Mouse (Mus musculus) brain, embryonic 14.5 days (tissue): Measurements from ENCODE around the gene Arpc3. TPM values are rescaled to one million over a fixed set of nuclear protein-coding genes. Genes with fewer than 3 reads are reported as not detected.
"Not testable (repeated sequence)": the region's sequence is repeated elsewhere in the genome, so short reads cannot be mapped to it uniquely, and the experiment has no call there.

ENCODE experiments used
- DNase-seq: peaks from one replicate; pipeline ENCODE4 v3.0.0-alpha.2; 2011; ENCODE audit warnings: low read depth
- CTCF ChIP-seq: fragments of 200-500 bp; IDR thresholded peaks from 2 replicates; pipeline ENCODE4 v1.5.1; 2012; ENCODE audit warnings: inconsistent platforms, mild to moderate bottlenecking, moderate library complexity, borderline replicate concordance; ENCODE audit not compliant: insufficient read depth, insufficient read length; ENCODE audit errors: extremely low read depth
- POLR2A ChIP-seq: fragments of 200-500 bp; IDR thresholded peaks from 2 replicates; pipeline ENCODE4 v1.6.1; 2012; ENCODE audit warnings: mild to moderate bottlenecking, inconsistent platforms, borderline replicate concordance; ENCODE audit not compliant: poor library complexity, insufficient read depth, insufficient read length, severe bottlenecking; ENCODE audit errors: extremely low read depth
- polyA plus RNA-seq: library from polyadenylated mRNA; depleted of rRNA; stranded (reverse); fragments of >200 nt; gene quantifications from 2 replicates; pipeline ENCODE4 v1.2.3, GENCODE M21; 2012

Gene Arpc3
- polyA plus RNA-seq, 1 experiment = 265 TPM

DNA sequence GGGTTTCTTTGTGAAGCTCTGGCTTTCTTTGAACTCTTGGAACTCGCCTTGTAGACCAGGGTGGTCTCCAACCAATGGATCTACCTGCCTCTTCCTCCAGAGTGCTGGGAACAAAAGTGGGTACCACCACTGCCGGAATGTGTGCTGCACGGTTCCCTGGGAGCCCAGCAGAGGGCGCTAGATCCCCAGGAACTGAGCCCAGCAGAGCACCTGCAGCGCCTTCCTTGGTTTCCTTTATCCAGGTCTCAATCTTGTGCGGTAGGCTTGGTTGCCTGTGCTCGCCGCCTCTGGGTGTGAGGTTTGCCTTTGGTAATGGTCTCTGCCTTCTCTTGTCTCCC, 9.6 kb downstream of the Arpc3 start:
- peak; percentile 60 for DNase-seq
- TF ChIP-seq CTCF (peak; percentile 96), POLR2A (no peak)

DNA sequence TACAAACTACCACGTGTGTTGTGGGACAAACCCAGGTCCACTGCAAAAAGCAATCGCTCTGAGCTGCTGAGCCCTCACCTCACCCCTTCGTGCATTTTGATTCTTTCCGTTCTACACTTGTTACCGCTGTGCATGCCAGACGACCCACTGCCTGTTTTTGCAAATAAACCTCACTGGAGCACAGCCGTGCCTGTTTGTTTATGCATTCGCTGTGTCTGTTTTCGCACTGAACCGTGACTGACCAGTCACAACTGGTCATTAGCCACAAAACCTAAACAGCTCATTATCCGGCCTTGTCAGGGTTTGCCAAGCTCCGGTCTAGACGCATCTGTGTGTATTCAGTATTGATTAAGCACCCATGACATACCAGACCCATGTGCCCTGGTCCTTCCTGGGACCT, 10.5 kb downstream of the Arpc3 start:
- peak; percentile 15 for DNase-seq

DNA sequence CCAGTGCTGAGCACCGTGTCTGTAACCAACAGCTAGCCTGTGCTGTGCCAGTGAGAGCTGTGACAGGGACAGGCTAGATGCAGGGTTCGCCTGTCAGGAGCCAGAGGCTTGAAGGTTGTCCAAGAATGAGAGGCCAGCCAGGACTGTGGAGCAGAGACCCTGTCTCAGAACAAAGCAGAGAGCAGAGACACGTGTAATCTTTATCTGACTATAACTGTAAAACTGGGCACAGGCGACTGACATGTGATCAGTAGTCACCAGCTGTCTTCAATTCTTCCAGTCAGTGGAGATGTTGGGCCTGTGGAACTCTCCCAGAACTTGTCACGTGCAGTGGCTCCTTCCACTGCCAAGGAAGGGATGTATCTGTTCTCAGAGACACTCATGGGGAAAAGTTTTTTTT, 11.1 kb downstream of the Arpc3 start:
- DNase-seq = peak; percentile 19
- no peak for TF ChIP-seq POLR2A
- no peak for TF ChIP-seq CTCF

More for the DNA sequence above, 10.5 kb downstream of the Arpc3 start:
- TF ChIP-seq POLR2A = no peak
- TF ChIP-seq CTCF = no peak

DNA sequence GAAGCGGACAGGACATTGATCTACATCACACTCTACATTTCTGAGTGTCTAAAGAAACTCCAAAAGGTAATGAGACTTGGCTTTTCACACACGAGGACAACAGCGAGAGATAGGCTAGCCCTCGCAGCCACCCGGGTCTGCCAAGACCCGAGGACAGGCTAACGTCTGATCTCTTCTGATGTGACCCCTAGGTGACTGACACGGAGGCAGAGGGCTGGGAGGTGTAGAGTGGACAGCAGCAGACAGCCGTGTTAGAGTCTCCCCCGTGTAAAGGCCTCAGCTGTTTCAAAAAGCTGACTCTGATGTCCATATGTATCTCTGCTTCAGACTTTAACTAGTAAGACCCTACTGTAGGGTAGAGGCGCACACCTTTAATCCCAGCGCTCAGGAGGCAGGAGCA, 11.7 kb downstream of the Arpc3 start:
- TF ChIP-seq POLR2A = no peak
- no peak for DNase-seq

DNA sequence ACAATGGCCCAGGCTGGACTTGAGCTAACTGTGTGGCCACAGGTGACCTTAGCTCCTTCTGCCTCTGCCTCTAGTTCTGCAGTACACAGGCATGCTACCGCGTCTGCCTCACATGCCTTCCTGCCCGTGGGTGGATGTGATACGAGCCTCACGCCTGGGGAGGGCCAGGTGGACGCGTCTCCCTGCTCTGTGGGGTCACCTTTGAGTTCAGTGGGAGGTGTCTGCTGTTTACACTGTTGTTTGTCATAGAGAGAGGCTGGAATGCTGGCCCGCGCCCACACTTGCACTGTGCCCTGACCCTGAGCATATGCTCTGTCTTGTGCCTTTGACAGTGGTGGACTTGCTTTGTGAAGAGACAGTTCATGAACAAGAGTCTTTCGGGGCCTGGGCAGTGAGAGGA, 13.9 kb downstream of the Arpc3 start:
- TF ChIP-seq CTCF = no peak
- TF ChIP-seq POLR2A = no peak
- no peak for DNase-seq

DNA sequence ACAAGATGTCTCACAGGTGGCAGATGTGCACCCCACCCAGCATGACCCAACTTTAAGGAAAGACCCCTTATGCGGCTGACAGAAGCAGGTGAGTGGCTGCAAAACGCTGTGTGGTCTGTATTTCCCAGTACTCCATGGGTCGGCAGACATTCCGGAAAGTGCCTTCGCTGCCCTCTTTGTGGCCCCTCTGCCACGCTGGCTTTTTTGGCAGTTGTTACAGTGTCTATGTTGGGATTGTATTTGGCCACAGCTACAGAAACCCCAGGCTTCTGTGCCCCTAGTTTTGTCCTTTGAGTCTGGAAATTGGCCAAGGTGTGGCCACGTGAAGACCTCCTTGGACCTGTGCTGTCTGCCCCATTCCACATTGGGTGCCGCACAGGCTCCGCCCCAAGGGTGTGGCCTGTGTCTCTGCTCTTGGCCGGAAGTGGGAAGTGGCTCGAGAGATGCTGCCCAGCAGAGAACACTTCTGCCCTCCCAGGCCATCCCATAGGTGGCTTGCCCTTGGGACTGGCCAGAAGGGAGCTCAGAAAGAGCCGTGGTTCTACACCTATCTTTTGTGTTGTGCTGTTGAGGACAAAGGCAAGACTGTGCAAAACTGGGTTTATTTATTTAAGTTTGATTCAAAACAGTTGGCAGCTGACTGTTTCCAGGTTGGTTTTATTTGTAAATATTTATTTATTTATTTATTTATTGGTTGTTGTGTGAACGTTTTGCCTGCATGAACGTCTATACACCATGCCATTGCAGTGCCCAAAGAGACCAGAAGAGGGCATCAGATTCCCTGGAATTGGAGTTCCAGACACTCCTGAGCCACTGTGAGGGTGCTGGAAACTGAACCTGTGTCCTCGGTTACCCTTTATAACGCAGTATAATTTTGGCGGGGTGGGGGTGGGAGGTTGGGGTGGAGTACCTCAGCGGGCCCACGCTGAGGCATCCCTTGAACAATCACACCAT, 18.3 kb downstream of the Arpc3 start:
- TF ChIP-seq CTCF (peak; percentile 21; the same call in 1 of the 2 replicates), POLR2A (no peak)
- no peak for DNase-seq

DNA sequence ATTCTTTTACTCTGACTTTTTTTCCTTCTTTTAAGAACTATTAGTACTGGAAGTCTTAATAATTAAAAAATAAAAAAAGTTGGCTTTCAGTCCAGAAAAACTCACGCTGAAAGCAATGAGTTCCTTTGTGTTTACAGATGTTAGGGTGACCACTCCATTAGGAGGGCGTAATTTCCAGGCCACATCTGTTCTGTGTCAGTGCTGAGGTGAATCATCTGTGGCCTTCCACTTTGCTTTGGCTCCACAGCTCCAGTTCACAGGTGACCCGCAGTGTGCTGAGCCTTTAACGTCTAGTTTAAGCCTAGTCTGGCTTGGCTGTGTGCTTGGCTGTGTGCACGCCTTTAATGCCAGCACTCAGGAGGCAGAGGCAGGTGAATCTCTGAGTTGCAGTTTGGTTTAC, 20.2 kb downstream of the Arpc3 start:
- DNase-seq = no peak
- no peak for TF ChIP-seq POLR2A
- no peak for TF ChIP-seq CTCF

DNA sequence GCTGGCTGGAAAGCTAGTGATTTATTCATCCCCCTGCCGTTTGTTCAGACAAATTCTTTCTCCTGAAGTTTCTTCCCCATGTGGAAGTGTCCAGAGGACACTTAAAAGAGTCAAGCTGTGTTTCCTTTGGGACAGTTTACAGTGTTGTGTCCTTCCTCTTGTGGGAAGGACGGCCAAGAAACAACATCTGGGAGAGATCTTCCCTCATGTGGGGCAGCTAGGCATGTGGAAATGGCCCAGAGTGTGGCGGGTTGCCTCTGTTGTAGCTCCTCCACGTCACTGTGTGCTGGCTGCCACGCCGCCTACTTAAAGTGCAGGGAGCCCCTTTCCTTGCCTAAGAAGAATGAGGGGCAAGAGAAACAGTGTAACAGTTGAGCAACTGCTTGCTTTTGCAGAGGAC, 21.1 kb downstream of the Arpc3 start:
- TF ChIP-seq CTCF = no peak
- no peak for TF ChIP-seq POLR2A
- no peak for DNase-seq

DNA sequence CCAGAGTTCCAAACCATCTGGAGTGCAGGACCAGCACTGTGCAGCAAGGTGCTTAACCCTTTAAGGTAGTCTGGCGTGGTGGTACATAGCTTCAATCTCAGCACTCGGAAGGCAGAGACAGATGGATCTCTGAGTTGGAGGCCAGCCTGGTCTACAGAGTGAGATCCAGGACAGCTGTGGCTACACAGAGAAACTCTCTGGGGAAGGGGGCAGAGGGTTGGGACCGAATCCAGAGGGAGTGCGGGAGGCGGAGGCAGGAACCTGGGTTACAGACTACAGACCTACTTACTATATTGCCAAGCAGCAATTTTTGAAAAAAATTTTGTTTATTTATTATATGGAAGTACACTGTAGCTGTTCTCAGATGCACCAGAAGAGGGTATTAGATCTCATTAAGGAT, 22.7 kb downstream of the Arpc3 start:
- TF ChIP-seq POLR2A = no peak

DNA sequence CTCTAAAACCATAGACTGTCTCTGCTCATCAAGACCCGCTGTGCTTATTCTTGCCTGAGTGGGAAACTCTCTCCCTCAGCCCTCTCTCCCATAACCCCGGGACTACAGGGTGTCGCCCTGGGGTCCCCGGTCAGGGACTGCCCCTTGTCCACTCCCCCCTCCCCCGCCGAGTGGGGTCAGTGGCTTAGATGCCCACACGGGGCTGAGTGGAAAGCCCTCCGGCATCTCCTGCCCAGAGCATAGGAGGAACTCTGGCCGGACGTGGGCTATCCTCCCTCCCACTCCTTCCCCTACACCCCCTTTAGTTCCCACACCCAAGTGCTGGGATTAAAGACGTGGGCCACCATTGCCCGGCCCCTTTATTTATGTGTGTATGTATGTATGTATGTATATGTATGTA, 23.8 kb downstream of the Arpc3 start:
- no peak for DNase-seq
- no peak for TF ChIP-seq POLR2A
- no peak for TF ChIP-seq CTCF

More for the DNA sequence above, 22.7 kb downstream of the Arpc3 start:
- DNase-seq = no peak

DNA sequence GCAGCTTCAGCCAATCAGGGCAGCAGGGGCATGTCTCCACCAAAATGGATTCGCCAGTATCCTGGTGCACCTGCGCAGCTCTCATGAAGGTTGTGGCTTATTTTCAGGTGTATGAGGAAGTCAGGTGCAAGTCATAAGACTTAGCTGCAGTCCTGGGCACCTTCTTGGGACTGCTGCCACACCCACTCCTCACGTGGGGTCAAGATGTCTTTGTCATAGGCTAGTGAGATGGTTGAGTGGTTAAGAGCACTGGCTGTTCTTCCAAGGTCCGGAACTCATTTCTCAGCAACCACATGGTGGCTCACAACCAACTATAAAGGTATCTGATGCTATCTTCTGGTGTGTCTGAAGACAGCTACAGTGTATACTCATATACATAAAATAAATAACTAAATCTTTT, 29.0 kb downstream of the Arpc3 start:
- DNase-seq = not testable (repeated sequence)

DNA sequence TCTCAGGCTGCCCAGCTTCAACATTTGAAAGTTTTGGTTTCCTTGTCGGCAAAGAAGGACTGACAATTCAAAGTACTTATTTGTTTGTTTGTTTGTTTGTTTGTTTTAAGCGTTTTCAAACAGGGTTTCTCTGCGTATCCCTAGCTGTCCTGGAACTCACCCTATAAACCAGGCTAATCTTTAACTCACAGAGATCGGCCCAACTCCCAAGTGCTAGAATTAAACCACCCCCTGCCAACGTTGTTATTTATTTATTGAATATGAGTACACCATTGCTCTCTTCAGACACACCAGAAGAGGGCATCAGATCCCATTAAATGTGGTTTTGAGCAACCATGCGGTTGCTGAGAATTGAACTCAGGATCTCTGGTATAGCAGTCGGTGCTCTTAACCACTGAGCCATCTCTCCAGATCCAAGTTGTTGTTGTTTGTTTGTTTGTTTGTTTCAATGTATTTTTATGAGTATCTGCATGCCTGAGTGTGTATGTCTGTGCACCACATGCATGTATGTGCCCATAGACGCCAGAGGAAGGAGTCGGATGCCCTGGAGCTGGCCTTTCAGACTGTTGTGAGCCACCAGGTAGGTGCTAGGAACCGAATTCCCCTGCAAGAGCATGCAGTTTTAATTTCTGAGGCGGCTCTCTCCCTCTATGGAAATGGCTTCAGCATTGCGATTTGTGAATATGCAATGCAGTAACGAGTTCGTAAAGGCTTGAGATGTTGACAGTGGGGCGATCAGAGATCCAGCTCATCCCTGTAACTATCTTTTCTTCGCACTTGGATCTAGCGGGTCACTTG, 29.8 kb downstream of the Arpc3 start, which contains the start of gene Anapc7:
Gene Anapc7 (plus strand): TSS at position 423 of the 798 bp plus-strand sequence.
- DNase-seq = no peak
- no peak for TF ChIP-seq POLR2A
- no peak for TF ChIP-seq CTCF
